Mouse (Mus musculus) cerebellum, postnatal 4 days (tissue): ENCODE measurements around the gene Mettl9.
A peak's percentile ranks its signal among the peaks of the same experiment; 100 is the strongest.

Experiments used
- DNase-seq, 2 experiments: peaks; one replicate each; pipeline ENCODE4 v3.0.0; 2022; ENCODE audit warnings: low spot score in 2 of 2, mixed read lengths in 1 of 2

Gene Mettl9

GRCm38 (mm10) chr7:121098614-121099389 is 64.6 kb downstream of the Mettl9 start:
- no peak for DNase-seq

- DNase-seq = no peak
These were observed 73.6 kb downstream of the Mettl9 start for GRCm38 (mm10) chr7:121107851-121108250.

GRCm38 (mm10) chr7:121111321-121111720 is 77.1 kb downstream of the Mettl9 start:
- no peak for DNase-seq

GRCm38 (mm10) chr7:121111762-121112161 is 77.5 kb downstream of the Mettl9 start:
- no peak for DNase-seq

GRCm38 (mm10) chr7:121120143-121120818 is 86.0 kb downstream of the Mettl9 start:
- DNase-seq = peak; percentile 85 to 90
